Mouse (Mus musculus) cerebellum, adult 18-20 months (tissue): ENCODE measurements around the gene Gm15023.
"Not testable (repeated sequence)": the region's sequence is repeated elsewhere in the genome, so short reads cannot be mapped to it uniquely, and the experiment has no call there.

Source experiments
- DNase-seq, 2 experiments: peaks; one replicate each; pipeline ENCODE4 v3.0.0; 2021

Gm15023 gene

DNA sequence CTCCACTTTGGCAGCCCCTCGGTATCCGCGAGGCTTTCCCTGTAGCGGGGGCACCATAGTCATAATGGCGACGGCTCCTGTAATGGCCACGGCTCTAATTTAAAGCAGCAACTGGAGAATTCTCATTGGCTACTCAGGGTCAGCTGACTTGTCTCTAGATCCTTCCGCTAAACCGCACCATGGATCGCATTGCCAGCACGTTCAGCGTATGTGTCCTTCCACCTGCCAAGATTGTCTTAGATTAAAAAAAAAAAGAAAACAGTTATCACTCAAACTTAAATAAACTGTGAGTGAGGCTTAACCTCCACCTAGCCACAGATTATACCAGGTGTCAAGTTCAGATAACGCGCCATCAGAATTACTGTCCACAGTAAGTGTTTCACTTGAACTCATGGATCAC lies at the start of gene Gm15023:
TSS of gene Gm15023 (minus strand) at position 101 of the 400 bp plus-strand sequence.
- not testable (repeated sequence) for DNase-seq

DNA sequence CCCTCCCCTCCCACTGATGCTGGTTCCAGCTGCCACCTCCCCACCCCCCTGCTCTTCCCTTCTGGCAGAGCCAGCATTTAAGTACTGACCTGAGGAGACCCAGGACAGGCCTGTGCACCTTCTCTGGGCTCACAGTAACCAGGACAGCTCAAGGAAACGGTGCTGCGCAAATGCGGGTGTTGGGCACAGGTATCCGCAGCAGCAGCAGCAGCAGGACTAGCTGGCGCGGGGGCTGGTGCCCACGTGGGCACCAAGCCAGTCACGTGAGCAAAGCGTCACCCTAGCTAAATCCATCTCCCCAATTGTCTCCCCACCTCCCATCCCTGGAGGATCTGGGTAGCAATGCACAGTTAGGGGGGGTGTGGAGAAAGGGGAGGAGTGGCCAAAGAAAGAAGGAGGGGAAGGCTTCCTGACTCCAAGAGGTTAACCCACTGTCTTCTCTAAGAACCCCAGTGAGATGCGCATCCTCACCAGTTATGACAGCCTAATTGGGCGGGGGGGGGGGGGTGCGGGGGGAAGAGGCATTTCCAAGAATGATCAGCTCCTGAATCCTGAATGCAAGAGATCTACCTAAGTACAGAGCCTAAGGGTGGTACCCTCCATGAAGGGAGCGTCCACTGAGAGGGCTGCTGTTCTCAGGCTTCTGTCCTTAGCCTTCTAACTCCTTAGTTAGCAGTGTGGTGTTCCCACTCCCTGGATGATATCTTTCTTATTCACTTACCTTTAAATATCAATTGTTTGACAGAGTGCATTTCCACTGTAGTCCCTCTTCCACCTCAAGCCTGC lies 33.2 kb upstream of the Gm15023 start, which contains the start of gene Tceal6:
TSS of gene Tceal6 (minus strand) at position 252 of the 786 bp plus-strand sequence.
- DNase-seq: peak; percentile 40 to 43

DNA sequence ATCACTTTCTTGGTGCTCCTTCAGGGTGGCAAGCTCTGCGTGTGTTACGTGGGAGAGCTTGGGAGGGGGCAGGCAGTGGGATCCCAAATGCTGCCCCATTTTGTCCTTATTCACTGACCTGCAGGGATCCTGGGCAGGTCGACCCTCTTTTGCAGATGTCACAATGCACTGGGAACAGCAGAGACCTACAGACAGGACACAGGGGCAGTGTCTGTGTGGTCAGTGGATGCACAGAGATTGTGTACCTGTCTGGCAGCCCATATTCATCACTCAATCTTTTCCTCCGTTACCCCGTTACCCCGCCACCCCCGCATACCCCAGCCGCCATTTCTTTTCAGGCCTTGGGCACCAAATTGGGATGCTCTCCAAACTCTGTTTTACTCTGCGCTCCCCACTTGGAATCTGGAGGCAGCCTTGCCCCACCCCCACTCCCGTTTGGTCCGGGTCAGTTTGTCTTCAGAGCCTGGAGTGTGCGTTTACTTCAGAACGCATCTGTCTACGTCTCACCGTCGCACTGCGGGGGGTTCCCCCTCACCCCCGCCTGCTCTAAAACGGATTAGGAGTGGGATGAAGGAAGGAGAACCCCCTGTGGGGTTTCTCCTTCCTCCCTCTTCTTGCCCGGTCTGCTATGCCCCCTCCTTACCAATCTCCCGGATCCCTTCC lies 32.5 kb upstream of the Gm15023 start:
- peak; percentile 26 to 47 for DNase-seq

DNA sequence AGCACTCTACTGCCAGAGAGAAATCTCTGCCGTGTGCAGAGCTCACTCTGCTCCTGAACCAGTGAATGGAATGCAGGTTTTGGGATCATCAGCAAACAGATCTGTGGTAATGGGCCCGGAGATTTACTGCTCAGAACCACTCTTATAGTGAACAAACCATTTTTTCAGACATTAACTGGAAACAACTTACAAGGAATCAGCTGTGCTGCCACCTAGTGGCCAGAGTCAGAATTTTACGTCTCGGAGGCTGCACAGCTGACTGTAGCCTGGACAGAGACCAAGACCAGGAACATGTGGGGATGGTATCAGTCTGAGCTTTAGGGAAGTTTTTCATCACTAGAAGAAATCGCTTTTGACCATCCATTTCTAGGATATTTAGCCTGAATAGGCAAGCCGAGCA lies 12.5 kb upstream of the Gm15023 start:
- DNase-seq: not testable (repeated sequence)

DNA sequence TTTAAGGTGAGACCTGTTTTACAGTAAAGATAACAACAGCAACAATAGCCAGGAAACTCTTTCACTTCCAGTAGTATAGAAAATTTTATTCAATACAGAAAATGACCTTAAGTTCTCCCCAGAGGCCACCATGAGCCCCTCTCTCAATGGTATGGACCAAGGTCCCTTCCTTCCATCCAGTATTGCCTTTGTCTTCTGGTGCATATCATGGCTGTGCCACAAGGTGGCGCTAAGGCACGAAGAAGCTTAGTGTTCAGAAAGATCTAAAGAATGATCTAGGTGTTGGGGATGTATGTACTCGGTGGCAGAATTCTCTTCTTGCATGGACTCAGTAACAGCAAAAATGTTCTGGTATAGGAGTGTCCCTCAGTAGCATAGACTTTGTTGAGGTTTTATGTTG lies 11.2 kb upstream of the Gm15023 start:
- not testable (repeated sequence) for DNase-seq
